Mouse (Mus musculus) olfactory bulb, adult 2 months (tissue): ENCODE results near the gene Ell2. TPM values are rescaled to one million over a fixed set of nuclear protein-coding genes. Genes with fewer than 3 reads are reported as not detected.
A peak's percentile ranks its signal among the peaks of the same experiment; 100 is the strongest.
"Not testable (repeated sequence)": the region's sequence is repeated elsewhere in the genome, so short reads cannot be mapped to it uniquely, and the experiment has no call there.

Experiments
- H3K27ac ChIP-seq: fragments of 200-500 bp; 2 replicates; pipeline ENCODE4 v1.5.1; 2012; ENCODE audit warnings: low read depth, low read length; ENCODE audit not compliant: insufficient read depth
- H3K4me1 ChIP-seq: fragments of 200-500 bp; 2 replicates; pipeline ENCODE4 v1.6.1; 2012; ENCODE audit warnings: low read length; ENCODE audit not compliant: control insufficient read depth, insufficient read depth
- H3K4me3 ChIP-seq: fragments of 200-500 bp; 2 replicates; pipeline ENCODE4 v1.5.1; 2012; ENCODE audit warnings: mild to moderate bottlenecking, low read depth, low read length, moderate library complexity; ENCODE audit not compliant: insufficient read depth
- CTCF ChIP-seq: fragments of 200-500 bp; IDR thresholded peaks from 2 replicates; pipeline ENCODE4 v1.5.1; 2012; ENCODE audit warnings: low read depth, mild to moderate bottlenecking, low read length, moderate library complexity; ENCODE audit not compliant: insufficient read depth
- POLR2A ChIP-seq: fragments of 200-500 bp; IDR thresholded peaks from 2 replicates; pipeline ENCODE4 v1.6.1; 2012; ENCODE audit warnings: mild to moderate bottlenecking, low read depth, low read length, moderate library complexity; ENCODE audit not compliant: insufficient read depth
- WGBS: fragments of 180-500 bp; shearing (Covaris S2); methylation state at CpG from one replicate; pipeline ENCODE4 v1.1.7; 2018; 5-methylcytosine and 5-hydroxymethylcytosine counted together
- polyA plus RNA-seq: library from polyadenylated mRNA; stranded (reverse); fragments of >200 nt; gene quantifications from 2 replicates; pipeline ENCODE4 v1.2.4, GENCODE M21; 2012; ENCODE audit warnings: low replicate concordance; ENCODE audit not compliant: missing spikeins, insufficient read depth, insufficient read length

The Ell2 gene
- polyA plus RNA-seq, 1 experiment = not detected

GRCm38 (mm10) chr13:75708637-75709002 is 2.1 kb downstream of the Ell2 start:
- 7% methylated on average over 8 of the region's 8 CpGs for WGBS
- TF ChIP-seq CTCF (no peak), POLR2A (no peak)
- H3K4me3 ChIP-seq = peak overlapping the region; percentile 68
- peaks cover 7% of the 10 kb centered on the region for H3K4me1 ChIP-seq
- H3K27ac ChIP-seq = peak overlapping the region; percentile 59

- TF ChIP-seq CTCF (no peak), POLR2A (no peak)
- H3K27ac ChIP-seq = peak overlapping the region; percentile 40
Observed at GRCm38 (mm10) chr13:75709026-75709778, 2.6 kb downstream of the Ell2 start.

GRCm38 (mm10) chr13:75710152-75710551 is 3.6 kb downstream of the Ell2 start:
- 35% methylated on average over 6 of the region's 6 CpGs for WGBS
- Histone ChIP-seq H3K4me3 (no peak overlapping the region), H3K4me1 (peaks cover 7% of the 10 kb centered on the region), H3K27ac (no peak overlapping the region)
- no peak for TF ChIP-seq POLR2A
- no peak for TF ChIP-seq CTCF

More at GRCm38 (mm10) chr13:75709026-75709778, 2.6 kb downstream of the Ell2 start:
- WGBS = 29% methylated on average over 4 of the region's 4 CpGs
- H3K4me1 ChIP-seq = peaks cover 7% of the 10 kb centered on the region
- peak overlapping the region; percentile 8; the same call in 1 of the 2 replicates for H3K4me3 ChIP-seq

GRCm38 (mm10) chr13:75711517-75711916 is 5.0 kb downstream of the Ell2 start:
- H3K27ac ChIP-seq = peak overlapping the region; percentile 45; the same call in 1 of the 2 replicates
- WGBS = 56% methylated on average over 4 of the region's 4 CpGs
- not testable (repeated sequence) for H3K4me3 ChIP-seq, H3K4me1 ChIP-seq

GRCm38 (mm10) chr13:75712544-75712943 is 6.0 kb downstream of the Ell2 start:
- H3K27ac ChIP-seq, H3K4me3 ChIP-seq, H3K4me1 ChIP-seq: not testable (repeated sequence)
- WGBS = 79% methylated on average over 5 of the region's 5 CpGs

DNA sequence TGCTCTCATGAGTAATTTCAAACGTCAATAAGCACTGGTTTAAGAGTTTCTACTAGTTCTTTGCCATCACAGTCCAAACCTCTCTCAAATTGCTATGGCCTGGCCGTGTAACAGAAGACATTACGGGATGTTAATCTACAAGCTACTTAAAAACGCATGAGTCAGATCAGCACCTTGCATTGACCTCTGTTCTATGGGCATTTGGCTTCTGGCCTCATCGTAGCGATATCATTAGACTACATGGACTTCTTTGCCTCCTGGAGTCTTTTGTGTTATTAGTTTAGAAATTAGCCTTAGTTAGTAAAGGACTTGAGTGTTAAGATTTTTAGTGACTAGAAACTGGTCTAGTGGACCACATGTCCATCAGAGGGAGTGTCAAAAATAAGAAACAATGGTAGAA is 7.8 kb downstream of the Ell2 start:
- H3K4me1 ChIP-seq = peaks cover 5% of the 10 kb centered on the region; the same call in 1 of the 2 replicates
- no peak for TF ChIP-seq CTCF
- TF ChIP-seq POLR2A = no peak
- no peak overlapping the region for H3K27ac ChIP-seq
- WGBS = 86% methylated on average over 6 of the region's 6 CpGs
- H3K4me3 ChIP-seq = no peak overlapping the region

DNA sequence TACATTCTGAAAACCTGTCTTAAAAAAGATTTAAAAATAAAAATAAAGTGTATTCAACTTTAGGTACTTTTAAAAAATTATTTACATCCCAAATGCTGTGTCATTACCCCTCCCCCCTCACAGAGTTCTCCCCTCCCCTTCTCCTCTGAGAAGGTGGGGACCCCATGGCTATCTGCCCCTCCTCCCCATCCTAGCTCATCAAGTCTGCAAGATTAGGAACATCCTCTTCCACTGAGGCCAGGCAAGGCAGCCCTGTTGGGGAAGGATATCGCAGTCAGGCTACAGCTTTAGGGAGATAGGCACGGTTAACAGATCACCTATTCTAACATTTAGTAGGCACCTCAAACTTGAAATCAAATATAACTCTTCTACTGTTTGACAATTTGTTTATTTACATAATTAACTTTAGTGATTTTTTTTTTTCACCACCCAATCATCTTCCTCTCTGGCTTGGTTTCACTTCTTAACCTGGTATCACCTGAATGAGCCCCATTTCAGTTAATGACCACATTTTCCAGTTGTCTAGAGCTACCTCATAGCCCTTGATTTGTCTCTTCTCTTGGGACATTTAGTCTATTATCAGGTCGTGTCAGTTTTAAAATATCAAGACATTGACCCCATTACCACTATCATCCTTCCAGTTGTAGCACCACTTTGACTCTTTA is 11.2 kb downstream of the Ell2 start:
- H3K4me3 ChIP-seq = no peak overlapping the region
- H3K27ac ChIP-seq = no peak overlapping the region
- TF ChIP-seq POLR2A (no peak), CTCF (no peak)
- WGBS = 84% methylated on average over 3 of the region's 3 CpGs
- 0 out of 2 replicates have a peak, but pooled peaks cover 4% of the 10 kb centered on the region for H3K4me1 ChIP-seq

GRCm38 (mm10) chr13:75718376-75718775 is 11.8 kb downstream of the Ell2 start:
- Histone ChIP-seq H3K4me3 (no peak overlapping the region), H3K27ac (no peak overlapping the region), H3K4me1 (0 out of 2 replicates have a peak, but pooled peaks cover 4% of the 10 kb centered on the region)
- TF ChIP-seq CTCF (no peak), POLR2A (no peak)

- no peak for TF ChIP-seq CTCF
- no peak for TF ChIP-seq POLR2A
- Histone ChIP-seq H3K4me3 (no peak overlapping the region), H3K4me1 (0 out of 2 replicates have a peak, but pooled peaks cover 4% of the 10 kb centered on the region), H3K27ac (no peak overlapping the region)
- WGBS = 90% methylated on average over 4 of the region's 4 CpGs
Observed at GRCm38 (mm10) chr13:75719645-75720044, 13.1 kb downstream of the Ell2 start.
